Mouse (Mus musculus) neural tube, embryonic 14.5 days (tissue): ENCODE data around the gene Hoxd13. TPM values are rescaled to one million over a fixed set of nuclear protein-coding genes. Genes with fewer than 3 reads are reported as not detected.
A peak's percentile ranks its signal among the peaks of the same experiment; 100 is the strongest.

Experiments used
- ATAC-seq: fragments of 200-750 bp; cut with Nextera tagmentation; 2 replicates; pipeline ENCODE4 v1.8.0; 2017; ENCODE audit warnings: low read depth, mild to moderate bottlenecking, moderate TSS enrichment, moderate library complexity
- H3K27ac ChIP-seq: fragments of 300-500 bp; sonication (generic); 2 replicates; pipeline ENCODE4 v1.5.1; 2014; ENCODE audit warnings: low read depth, mild to moderate bottlenecking, control low read depth, low read length, moderate library complexity, mixed read lengths
- H3K27me3 ChIP-seq: fragments of 300-500 bp; sonication (generic); 2 replicates; pipeline ENCODE4 v1.6.1; 2014; ENCODE audit warnings: low read length; ENCODE audit not compliant: control insufficient read depth, insufficient read depth
- H3K36me3 ChIP-seq: fragments of 300-500 bp; sonication (generic); 2 replicates; pipeline ENCODE4 v1.6.1; 2014; ENCODE audit warnings: low read length, mixed read lengths; ENCODE audit not compliant: control insufficient read depth, insufficient read depth
- H3K4me1 ChIP-seq: fragments of 300-500 bp; sonication (generic); 2 replicates; pipeline ENCODE4 v1.6.1; 2014; ENCODE audit warnings: low read length; ENCODE audit not compliant: control insufficient read depth, insufficient read depth
- H3K4me2 ChIP-seq: fragments of 300-500 bp; sonication (generic); 2 replicates; pipeline ENCODE4 v1.6.1; 2014; ENCODE audit warnings: mild to moderate bottlenecking, low read depth, low read length, control low read depth
- H3K4me3 ChIP-seq: fragments of 300-500 bp; sonication (generic); 2 replicates; pipeline ENCODE4 v1.5.1; 2014; ENCODE audit warnings: low read depth, low read length, control low read depth, mixed read lengths
- H3K9ac ChIP-seq: fragments of 300-500 bp; sonication (generic); replicated peaks from 2 replicates; pipeline ENCODE4 v1.6.1; 2014; ENCODE audit warnings: low read depth, mild to moderate bottlenecking, control low read depth, low read length, mixed read lengths
- H3K9me3 ChIP-seq: fragments of 300-500 bp; sonication (generic); 2 replicates; pipeline ENCODE4 v1.6.1; 2016; ENCODE audit warnings: low read length; ENCODE audit not compliant: control insufficient read depth
- WGBS: fragments of 180-500 bp; shearing (Covaris S2); extraction: QIAGEN DNeasy Blood & Tissue Kit; methylation state at CpG from one replicate; pipeline ENCODE4 v1.1.7; 2014; 5-methylcytosine and 5-hydroxymethylcytosine counted together
- polyA plus RNA-seq: library from polyadenylated mRNA; unstranded; fragments of >200 nt; fragmentation: Nextera tagmentation; extraction: Ambion mirVana; gene quantifications from 2 replicates; pipeline ENCODE4 v1.2.1, GENCODE M21; 2014

The Hoxd13 gene
- polyA plus RNA-seq, 1 experiment from 2014 or later = not detected

GRCm38 (mm10) chr2:74693432-74693827, 25.3 kb downstream of the Hoxd13 start:
- H3K36me3 ChIP-seq = no peaks in the 10 kb centered on the region
- peaks cover 9% of the 10 kb centered on the region for H3K27me3 ChIP-seq
- H3K4me2 ChIP-seq = peak overlapping the region; percentile 74
- H3K27ac ChIP-seq = peak overlapping the region; percentile 70
- peak overlapping the region; percentile 39 for H3K4me3 ChIP-seq
- ATAC-seq = no peak
- H3K4me1 ChIP-seq = peaks cover 5% of the 10 kb centered on the region; the same call in 1 of the 2 replicates
- no peaks in the 10 kb centered on the region for H3K9me3 ChIP-seq
- WGBS = 10% methylated on average over 4 of the region's 4 CpGs
- peak overlapping the region; percentile 66; the same call in 1 of the 2 replicates for H3K9ac ChIP-seq

GRCm38 (mm10) chr2:74694066-74694465, 26.0 kb downstream of the Hoxd13 start:
- Histone ChIP-seq H3K27ac (peak overlapping the region; percentile 70), H3K4me3 (peak overlapping the region; percentile 39), H3K4me2 (peak overlapping the region; percentile 74), H3K4me1 (peaks cover 5% of the 10 kb centered on the region; the same call in 1 of the 2 replicates), H3K36me3 (no peaks in the 10 kb centered on the region), H3K27me3 (peaks cover 9% of the 10 kb centered on the region; the same call in 1 of the 2 replicates), H3K9ac (peak overlapping the region; percentile 66; the same call in 1 of the 2 replicates), H3K9me3 (no peaks in the 10 kb centered on the region)
- 3% methylated on average over 16 of the region's 16 CpGs for WGBS
- no peak for ATAC-seq

GRCm38 (mm10) chr2:74695383-74695782, 27.3 kb downstream of the Hoxd13 start:
- H3K9ac ChIP-seq = no peak overlapping the region; the same call in 1 of the 2 replicates
- peaks cover 5% of the 10 kb centered on the region; the same call in 1 of the 2 replicates for H3K4me1 ChIP-seq
- H3K4me2 ChIP-seq = peak overlapping the region; percentile 74; the same call in 1 of the 2 replicates
- no peak overlapping the region; the same call in 1 of the 2 replicates for H3K27ac ChIP-seq
- no peaks in the 10 kb centered on the region for H3K9me3 ChIP-seq
- ATAC-seq = no peak
- H3K27me3 ChIP-seq = peaks cover 7% of the 10 kb centered on the region; the same call in 1 of the 2 replicates
- peak overlapping the region; percentile 39; the same call in 1 of the 2 replicates for H3K4me3 ChIP-seq
- WGBS = 10% methylated on average over 1 of the region's 1 CpGs
- H3K36me3 ChIP-seq = no peaks in the 10 kb centered on the region

GRCm38 (mm10) chr2:74695813-74696430, 27.8 kb downstream of the Hoxd13 start:
- Histone ChIP-seq H3K27ac (peak overlapping the region; percentile 90; the same call in 1 of the 2 replicates), H3K4me2 (peak overlapping the region; percentile 74), H3K9me3 (no peaks in the 10 kb centered on the region), H3K4me1 (peaks cover 5% of the 10 kb centered on the region; the same call in 1 of the 2 replicates), H3K4me3 (peak overlapping the region; percentile 39; the same call in 1 of the 2 replicates), H3K27me3 (peaks cover 7% of the 10 kb centered on the region; the same call in 1 of the 2 replicates), H3K9ac (peak overlapping the region; percentile 92; the same call in 1 of the 2 replicates), H3K36me3 (no peaks in the 10 kb centered on the region)
- 6% methylated on average over 7 of the region's 7 CpGs for WGBS
- ATAC-seq = no peak

GRCm38 (mm10) chr2:74696442-74697335, 28.6 kb downstream of the Hoxd13 start:
- H3K27ac ChIP-seq = peak overlapping the region; percentile 90
- H3K36me3 ChIP-seq = no peaks in the 10 kb centered on the region
- WGBS = 3% methylated on average over 34 of the region's 34 CpGs
- ATAC-seq = peak; percentile 13; the same call in 1 of the 2 replicates
- H3K9ac ChIP-seq = peak overlapping the region; percentile 92
- peaks cover 5% of the 10 kb centered on the region; the same call in 1 of the 2 replicates for H3K4me1 ChIP-seq
- H3K4me2 ChIP-seq = peak overlapping the region; percentile 74
- peaks cover 7% of the 10 kb centered on the region; the same call in 1 of the 2 replicates for H3K27me3 ChIP-seq
- no peaks in the 10 kb centered on the region for H3K9me3 ChIP-seq
- peak overlapping the region; percentile 53; the same call in 1 of the 2 replicates for H3K4me3 ChIP-seq

- H3K27ac ChIP-seq = peak within 1 kb of the TSS; percentile 90
- H3K9ac ChIP-seq = peak within 1 kb of the TSS; percentile 92
- H3K9me3 ChIP-seq = no peaks in the 10 kb centered on the region
- H3K36me3 ChIP-seq = no peaks in the 10 kb centered on the region
- WGBS = under 1% methylated on average over 40 of the region's 43 CpGs
- peak within 1 kb of the TSS; percentile 53 for H3K4me3 ChIP-seq
- H3K4me1 ChIP-seq = peaks cover 5% of the 10 kb centered on the region; the same call in 1 of the 2 replicates
- peaks cover 7% of the 10 kb centered on the region; the same call in 1 of the 2 replicates for H3K27me3 ChIP-seq
- peak within 1 kb of the TSS; percentile 74 for H3K4me2 ChIP-seq
- ATAC-seq = peak; percentile 45
Observed at GRCm38 (mm10) chr2:74697567-74698121, 29.5 kb downstream of the Hoxd13 start, which contains the start of gene Hoxd9. Hoxd9 (plus strand) TSS chr2:74697727.

GRCm38 (mm10) chr2:74698201-74699052, 30.3 kb downstream of the Hoxd13 start:
- peak; percentile 25 for ATAC-seq
- Histone ChIP-seq H3K4me3 (peak overlapping the region; percentile 53), H3K9me3 (no peaks in the 10 kb centered on the region), H3K36me3 (no peaks in the 10 kb centered on the region), H3K9ac (peak overlapping the region; percentile 92), H3K4me1 (peaks cover 9% of the 10 kb centered on the region; the same call in 1 of the 2 replicates), H3K27me3 (peaks cover 7% of the 10 kb centered on the region; the same call in 1 of the 2 replicates), H3K27ac (peak overlapping the region; percentile 90), H3K4me2 (peak overlapping the region; percentile 74)
- WGBS = under 1% methylated on average over 61 of the region's 86 CpGs
